Mouse (Mus musculus) ES-Bruce4 (cell line): ENCODE data around the gene Ramp1.

Source experiments
- CTCF ChIP-seq: IDR thresholded peaks from one replicate; pipeline ENCODE4 v1.8.1; 2011; ENCODE audit warnings: low read depth, low read length
- POLR2A ChIP-seq: IDR thresholded peaks from one replicate; pipeline ENCODE4 v1.8.1; 2011; ENCODE audit warnings: low read length; ENCODE audit not compliant: insufficient read depth

- no peak for TF ChIP-seq CTCF
- TF ChIP-seq POLR2A = no peak
Measured at GRCm38 (mm10) chr1:91237676-91238075, 58.1 kb downstream of the Ramp1 start.
